Mouse (Mus musculus): Measurements from ENCODE around the gene Neu2. TPM values are rescaled to one million over a fixed set of nuclear protein-coding genes. Genes with fewer than 3 reads are reported as not detected.

Neu2 gene
- polyA plus RNA-seq, 1 experiment: 2.6 TPM

Other genes with a start within 250 kb of the Neu2 start
- 11.3 and 11.8 TPM in 2 replicates for gene Efhd1, start 245.5 kb upstream of the Neu2 start, polyA plus RNA-seq (2012; rRNA removed)
- gene Gigyf2, start 182.9 kb upstream of the Neu2 start, polyA plus RNA-seq (2012; rRNA removed): 31.3 and 36.2 TPM in 2 replicates
- not detected in 2 replicates for gene Kcnj13, start 115.2 kb upstream of the Neu2 start, polyA plus RNA-seq (2012; rRNA removed)
- gene Snorc, start 39.6 kb upstream of the Neu2 start, polyA plus RNA-seq (2012; rRNA removed): not detected in 2 replicates
- gene Ngef, start 64.0 kb downstream of the Neu2 start, polyA plus RNA-seq (2012; rRNA removed): 4.1 and 6.4 TPM in 2 replicates
- 71.1 and 89.5 TPM in 2 replicates for gene Inpp5d, start 110.4 kb downstream of the Neu2 start, polyA plus RNA-seq (2012; rRNA removed)
- gene Atg16l1, start 246.0 kb downstream of the Neu2 start, polyA plus RNA-seq (2012; rRNA removed): 26.5 and 38.2 TPM in 2 replicates

All from gonadal fat pad, adult 2 months (tissue).